In the genomic region with DNA sequence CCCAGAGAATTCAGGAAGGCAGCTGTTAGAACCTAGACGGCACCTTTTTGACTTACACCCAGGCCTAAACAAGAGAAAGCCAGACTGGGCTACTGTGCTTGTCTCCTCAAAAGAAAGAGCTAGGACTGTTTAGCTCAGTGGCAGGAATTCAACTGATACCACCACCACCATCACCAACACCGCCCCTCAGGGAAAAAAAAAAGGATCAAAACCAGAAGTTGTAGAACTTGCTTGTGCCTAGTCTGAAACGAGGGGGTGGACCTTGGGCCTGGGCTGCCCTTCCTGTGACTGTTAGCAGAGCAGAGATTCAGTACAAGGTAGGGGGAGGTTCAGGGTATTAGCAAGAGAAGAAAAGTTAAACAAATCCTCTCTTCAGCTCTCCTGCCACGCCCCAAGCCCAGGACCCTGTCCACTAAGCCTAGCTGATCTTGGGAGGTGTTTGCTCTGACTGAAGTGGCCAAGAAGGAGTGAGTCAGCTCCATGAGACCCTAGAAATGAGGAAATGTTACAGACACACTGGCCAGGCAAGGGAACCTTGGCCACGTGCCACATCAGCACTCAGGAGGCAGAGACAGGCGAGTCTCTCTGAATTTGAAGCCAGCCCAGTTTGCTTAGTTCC, we compare ENCODE assay signal across 8 mouse cellular contexts. TPM values are rescaled to one million over a fixed set of nuclear protein-coding genes. Genes with fewer than 3 reads are reported as not detected.
DNase-seq lines count a peak whose midpoint lies in the region; ATAC-seq and TF ChIP-seq lines count a peak whose summit lies in the region.

No protein-coding gene starts in this region.

- DNase-seq in layer of hippocampus, adult 9-11 months, result peak; percentile 56
- DNase-seq in layer of hippocampus, adult 8-10 months (ENCODE audit: low spot score in 2 of 2), result no peak
- no peak for DNase-seq in limb, embryonic 11.5 days (ENCODE audit: low spot score)
- DNase-seq in urinary bladder, postnatal 4 days (ENCODE audit: low spot score in 2 of 2), result no peak
- DNase-seq in frontal cortex, adult 2 months (ENCODE audit: extremely low spot score in 1 of 2, low spot score in 1 of 2), result no peak

- H3K27ac ChIP-seq in bone marrow, adult 2 months (ENCODE audit: control insufficient read depth, insufficient read depth, low read depth, low read length, poor library complexity), result peak overlapping the region; percentile 62
- peak overlapping the region; percentile 41 to 66; a peak in 3 of 4 replicates for H3K27ac ChIP-seq in heart, embryonic 14.5 days (replicated peaks in 1 of 2; ENCODE audit: control insufficient read depth in 1 of 2, insufficient read depth in 1 of 2, low read depth in 2 of 2, low read length in 2 of 2)
- H3K27ac ChIP-seq in limb, embryonic 11.5 days (replicated peaks; ENCODE audit: low read depth, low read length), result no peak overlapping the region
- no peak overlapping the region for H3K27ac ChIP-seq in midbrain, embryonic 13.5 days

- no peak for TF ChIP-seq POLR2A in bone marrow, adult 2 months (IDR thresholded peaks at IDR 0.05; ENCODE audit: borderline replicate concordance, control insufficient read depth, low read depth, low read length)

- peak overlapping the region; percentile 78 for H3K9ac ChIP-seq in heart, embryonic 14.5 days (ENCODE audit: low read length)
- peak overlapping the region; percentile 80 for H3K9ac ChIP-seq in limb, embryonic 11.5 days (ENCODE audit: low read length)
- peak overlapping the region; percentile 86 for H3K9ac ChIP-seq in midbrain, embryonic 13.5 days (replicated peaks)

- no peak for TF ChIP-seq CTCF in bone marrow, adult 2 months (IDR thresholded peaks at IDR 0.05; ENCODE audit: control insufficient read depth, insufficient read depth, low read length)

- peaks cover 19% of the 10 kb centered on the region for H3K36me3 ChIP-seq in heart, embryonic 14.5 days (ENCODE audit: control insufficient read depth, insufficient read depth, low read length)
- H3K36me3 ChIP-seq in limb, embryonic 11.5 days (ENCODE audit: control insufficient read depth, insufficient read depth, low read length), result 0 out of 2 replicates have a peak, but pooled peaks cover 2% of the 10 kb centered on the region
- H3K36me3 ChIP-seq in midbrain, embryonic 13.5 days, result peaks cover 25% of the 10 kb centered on the region

- no peaks in the 10 kb centered on the region for H3K4me1 ChIP-seq in bone marrow, adult 2 months (ENCODE audit: control insufficient read depth, insufficient read depth, low read length)
- H3K4me1 ChIP-seq in heart, embryonic 14.5 days (ENCODE audit: control insufficient read depth in 2 of 2, insufficient read depth in 2 of 2, low read length in 2 of 2), result peaks cover 0 to 14% of the 10 kb centered on the region in 2 experiments; a peak in 2 of 4 replicates
- H3K4me1 ChIP-seq in limb, embryonic 11.5 days (ENCODE audit: control insufficient read depth, insufficient read depth, low read length), result no peaks in the 10 kb centered on the region
- H3K4me1 ChIP-seq in midbrain, embryonic 13.5 days (replicated peaks), result peaks cover 12% of the 10 kb centered on the region

- peak overlapping the region; percentile 70 for H3K4me2 ChIP-seq in heart, embryonic 14.5 days (ENCODE audit: low read length)
- H3K4me2 ChIP-seq in limb, embryonic 11.5 days (ENCODE audit: low read depth, severe bottlenecking), result peak overlapping the region; percentile 71
- H3K4me2 ChIP-seq in midbrain, embryonic 13.5 days (replicated peaks), result peak overlapping the region; percentile 74

- no peak for ATAC-seq in heart, embryonic 14.5 days (ENCODE audit: insufficient number of reproducible peaks, insufficient read depth, low FRiP score, low read depth)
- no peak for ATAC-seq in limb, embryonic 11.5 days (ENCODE audit: insufficient number of reproducible peaks, low FRiP score, low TSS enrichment, low read depth)
- ATAC-seq in midbrain, embryonic 13.5 days, result peak; percentile 5; the same call in 1 of the 2 replicates

- no peaks in the 10 kb centered on the region for H3K9me3 ChIP-seq in heart, embryonic 14.5 days (ENCODE audit: control insufficient read depth, low read length)
- H3K9me3 ChIP-seq in limb, embryonic 11.5 days (ENCODE audit: control insufficient read depth, low read length), result no peaks in the 10 kb centered on the region
- H3K9me3 ChIP-seq in midbrain, embryonic 13.5 days, result no peaks in the 10 kb centered on the region

- H3K27me3 ChIP-seq in heart, embryonic 14.5 days (ENCODE audit: control insufficient read depth, insufficient read depth, low read length), result no peaks in the 10 kb centered on the region
- H3K27me3 ChIP-seq in limb, embryonic 11.5 days (ENCODE audit: control insufficient read depth, insufficient read depth, low read length), result no peaks in the 10 kb centered on the region
- H3K27me3 ChIP-seq in midbrain, embryonic 13.5 days, result no peaks in the 10 kb centered on the region

- WGBS in bone marrow, adult 2 months, result 31% methylated on average over 6 of the region's 6 CpGs
- 46% methylated on average over 6 of the region's 6 CpGs for whole genome bisulfite sequencing in heart, embryonic 14.5 days
- WGBS in limb, embryonic 11.5 days, result 41% methylated on average over 6 of the region's 6 CpGs
- 49% methylated on average over 6 of the region's 6 CpGs for WGBS in midbrain, embryonic 13.5 days

- H3K4me3 ChIP-seq in bone marrow, adult 2 months (replicated peaks; ENCODE audit: control insufficient read depth, low read depth, low read length), result peak overlapping the region; percentile 100
- peak overlapping the region; percentile 61 to 84 for H3K4me3 ChIP-seq in heart, embryonic 14.5 days (ENCODE audit: control insufficient read depth in 1 of 2, insufficient read depth in 1 of 2, low read depth in 1 of 2, low read length in 2 of 2)
- H3K4me3 ChIP-seq in limb, embryonic 11.5 days (ENCODE audit: low read depth, low read length), result peak overlapping the region; percentile 83
- peak overlapping the region; percentile 73 for H3K4me3 ChIP-seq in midbrain, embryonic 13.5 days (replicated peaks)

RNA-seq across cellular contexts. Expression of gene Cstb, which starts 0.8 kb away (rescaled TPM):
- total RNA-seq in layer of hippocampus, adult 8-10 months (2022), result 10 to 100 TPM; 28.4 to 47.8 (median 36.8) TPM
- 41.1 and 77.8 TPM in 2 replicates for polyA plus RNA-seq in bone marrow, adult 2 months (2011; ENCODE audit: insufficient read depth, insufficient read length, low replicate concordance, missing spikeins)
- 123 and 124 TPM in 2 replicates for polyA plus RNA-seq in heart, embryonic 14.5 days (2014; fragmentation: Nextera tagmentation; extraction: Ambion mirVana)
- 169 TPM in 2 replicates for polyA plus RNA-seq in limb, embryonic 11.5 days (2014; fragmentation: Nextera tagmentation; extraction: Ambion mirVana)
- 91.6 and 97.8 TPM in 2 replicates for polyA plus RNA-seq in midbrain, embryonic 13.5 days (2015; fragmentation: Nextera tagmentation; extraction: Ambion mirVana)
- polyA plus RNA-seq in frontal cortex, adult 2 months (2012; rRNA removed), result 69.5 and 75.2 TPM in 2 replicates

RNA-seq across cellular contexts. Expression of gene Rrp1, which starts 13.4 kb away (rescaled TPM):
- total RNA-seq in layer of hippocampus, adult 8-10 months (2022), result 100 to 1,000 TPM; 323 to 359 (median 334) TPM
- 80.6 and 132 TPM in 2 replicates for polyA plus RNA-seq in bone marrow, adult 2 months (2011; ENCODE audit: insufficient read depth, insufficient read length, low replicate concordance, missing spikeins)
- 176 and 191 TPM in 2 replicates for polyA plus RNA-seq in heart, embryonic 14.5 days (2014; fragmentation: Nextera tagmentation; extraction: Ambion mirVana)
- 272 and 283 TPM in 2 replicates for polyA plus RNA-seq in limb, embryonic 11.5 days (2014; fragmentation: Nextera tagmentation; extraction: Ambion mirVana)
- 363 and 377 TPM in 2 replicates for polyA plus RNA-seq in midbrain, embryonic 13.5 days (2015; fragmentation: Nextera tagmentation; extraction: Ambion mirVana)
- polyA plus RNA-seq in frontal cortex, adult 2 months (2012; rRNA removed), result 699 and 728 TPM in 2 replicates

RNA-seq across cellular contexts. Expression of gene Pdxk, which starts 38.5 kb away (rescaled TPM):
- total RNA-seq in layer of hippocampus, adult 8-10 months (2022), result 100 to 1,000 TPM in 2 of 4 experiments, 10 to 100 TPM in 2; 94.9 to 110 (median 101) TPM
- polyA plus RNA-seq in bone marrow, adult 2 months (2011; ENCODE audit: insufficient read depth, insufficient read length, low replicate concordance, missing spikeins), result 2.2 and 3.3 TPM in 2 replicates
- polyA plus RNA-seq in heart, embryonic 14.5 days (2014; fragmentation: Nextera tagmentation; extraction: Ambion mirVana), result 4.0 and 4.5 TPM in 2 replicates
- polyA plus RNA-seq in limb, embryonic 11.5 days (2014; fragmentation: Nextera tagmentation; extraction: Ambion mirVana), result 8.3 and 9.2 TPM in 2 replicates
- 16.6 and 17.4 TPM in 2 replicates for polyA plus RNA-seq in midbrain, embryonic 13.5 days (2015; fragmentation: Nextera tagmentation; extraction: Ambion mirVana)
- 80.2 and 80.9 TPM in 2 replicates for polyA plus RNA-seq in frontal cortex, adult 2 months (2012; rRNA removed)

Comparison
In these comparisons a context has a peak if more than half of its experiments do, and no peak if none do; other contexts are left out.
1. H3K27ac ChIP-seq: peak in bone marrow, adult 2 months (single experiment) and heart, embryonic 14.5 days (2 of 2); none in limb, embryonic 11.5 days (single experiment) and midbrain, embryonic 13.5 days (single experiment).
2. Peak in every context shown above with its lines, with median percentiles within 50 percentile points of each other: H3K4me3 ChIP-seq, H3K4me2 ChIP-seq and H3K9ac ChIP-seq.